Mouse (Mus musculus) midbrain, postnatal 0 days (tissue): Measurements from ENCODE around the gene Galnt12. TPM values are rescaled to one million over a fixed set of nuclear protein-coding genes. Genes with fewer than 3 reads are reported as not detected.
A peak's percentile ranks its signal among the peaks of the same experiment; 100 is the strongest.

Source experiments
- ATAC-seq: fragments of 200-750 bp; cut with Nextera tagmentation; 2 replicates; pipeline ENCODE4 v1.8.0; 2017; ENCODE audit warnings: moderate number of reproducible peaks, mild to moderate bottlenecking, moderate TSS enrichment, moderate library complexity; ENCODE audit not compliant: low FRiP score
- DNase-seq: peaks from one replicate; pipeline ENCODE4 v3.0.0-alpha.2; 2015; ENCODE audit warnings: low spot score
- H3K27ac ChIP-seq: fragments of 300-500 bp; sonication (generic); 2 replicates; pipeline ENCODE4 v1.5.1; 2014; ENCODE audit warnings: low read depth, mild to moderate bottlenecking, low read length, mixed read lengths
- H3K27me3 ChIP-seq: fragments of 300-500 bp; sonication (generic); 2 replicates; pipeline ENCODE4 v1.6.1; 2014; ENCODE audit warnings: low read length, control low read depth, mixed read lengths; ENCODE audit not compliant: insufficient read depth
- H3K36me3 ChIP-seq: fragments of 300-500 bp; sonication (generic); 2 replicates; pipeline ENCODE4 v1.6.1; 2014; ENCODE audit warnings: low read length, control low read depth, mixed read lengths; ENCODE audit not compliant: insufficient read depth
- H3K4me1 ChIP-seq: fragments of 300-500 bp; sonication (generic); 2 replicates; pipeline ENCODE4 v1.6.1; 2014; ENCODE audit warnings: mild to moderate bottlenecking, control low read depth, antibody characterized with exemption, low read length, mixed read lengths; ENCODE audit not compliant: insufficient read depth
- H3K4me2 ChIP-seq: fragments of 300-500 bp; sonication (generic); 2 replicates; pipeline ENCODE4 v1.6.1; 2014; ENCODE audit warnings: low read depth, mild to moderate bottlenecking, low read length, mixed read lengths; ENCODE audit not compliant: poor library complexity, severe bottlenecking
- H3K4me3 ChIP-seq: fragments of 300-500 bp; sonication (generic); 2 replicates; pipeline ENCODE4 v1.5.1; 2014; ENCODE audit warnings: low read depth, mild to moderate bottlenecking, low read length, moderate library complexity
- H3K9ac ChIP-seq: fragments of 300-500 bp; sonication (generic); replicated peaks from 2 replicates; pipeline ENCODE4 v1.6.1; 2014; ENCODE audit warnings: mild to moderate bottlenecking, low read length, moderate library complexity, mixed read lengths; ENCODE audit not compliant: poor library complexity, severe bottlenecking
- H3K9me3 ChIP-seq: fragments of 300-500 bp; sonication (generic); 2 replicates; pipeline ENCODE4 v1.6.1; 2016; ENCODE audit warnings: low read length, control low read depth
- CTCF ChIP-seq: IDR thresholded peaks from 2 replicates; pipeline ENCODE4 v1.5.1; 2016; ENCODE audit warnings: antibody characterized with exemption, mild to moderate bottlenecking
- WGBS: fragments of 180-500 bp; shearing (Covaris S2); extraction: QIAGEN DNeasy Blood & Tissue Kit; methylation state at CpG from one replicate; pipeline ENCODE4 v1.1.7; 2014; 5-methylcytosine and 5-hydroxymethylcytosine counted together
- polyA plus RNA-seq: library from polyadenylated mRNA; unstranded; fragments of >200 nt; fragmentation: Nextera tagmentation; extraction: Ambion mirVana; gene quantifications from 2 replicates; pipeline ENCODE4 v1.2.1, GENCODE M21; 2015
- total RNA-seq: library from RNA; depleted of rRNA; stranded (reverse); fragments of >200 nt; gene quantifications from 2 replicates; pipeline ENCODE4 v1.2.3, GENCODE M21; 2014

The Galnt12 gene
- total and polyA plus RNA-seq, 2 experiments from 2014 or later = 0.82 to 1.1 TPM

- 0 out of 2 replicates have a peak, but pooled peaks cover 4% of the 10 kb centered on the region for H3K4me1 ChIP-seq
- ATAC-seq (no peak), DNase-seq (peak; percentile 13)
- H3K4me3 ChIP-seq = no peak overlapping the region
- no peak overlapping the region for H3K27ac ChIP-seq
- no peaks in the 10 kb centered on the region for H3K9me3 ChIP-seq
- H3K4me2 ChIP-seq = no peak overlapping the region
- no peak for TF ChIP-seq CTCF
- 43% methylated on average over 9 of the region's 9 CpGs for WGBS
- no peaks in the 10 kb centered on the region for H3K27me3 ChIP-seq
- no peaks in the 10 kb centered on the region for H3K36me3 ChIP-seq
- H3K9ac ChIP-seq = no peak overlapping the region
Observed at GRCm38 (mm10) chr4:47138967-47139777, 47.5 kb downstream of the Galnt12 start.

DNA sequence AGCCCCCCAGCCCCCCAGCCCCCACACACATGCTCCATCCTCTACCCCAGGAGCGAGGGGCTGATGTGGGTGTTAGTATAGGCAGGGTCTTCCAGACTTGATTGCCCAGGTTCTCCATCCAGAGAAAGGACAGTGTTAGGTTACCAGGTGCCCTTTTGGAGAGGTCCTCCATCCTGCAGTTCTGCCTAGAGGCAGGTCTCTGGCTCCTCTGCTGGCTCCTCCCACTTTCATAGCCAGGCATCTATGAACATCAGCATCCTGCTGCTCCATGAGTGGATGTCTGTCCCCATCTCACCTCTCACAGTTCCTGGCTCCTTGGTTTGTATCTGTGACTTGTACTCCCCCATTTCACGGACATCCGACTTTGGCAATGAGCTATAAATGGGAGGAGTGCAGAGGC is 48.6 kb downstream of the Galnt12 start:
- TF ChIP-seq CTCF = no peak
- Histone ChIP-seq H3K27ac (no peak overlapping the region), H3K4me2 (no peak overlapping the region), H3K9me3 (no peaks in the 10 kb centered on the region), H3K36me3 (no peaks in the 10 kb centered on the region), H3K27me3 (no peaks in the 10 kb centered on the region), H3K9ac (no peak overlapping the region), H3K4me1 (0 out of 2 replicates have a peak, but pooled peaks cover 4% of the 10 kb centered on the region), H3K4me3 (no peak overlapping the region)
- DNase-seq = no peak
- WGBS = 88% methylated on average over 3 of the region's 3 CpGs
- ATAC-seq = no peak

- ATAC-seq (0 out of 2 replicates have a peak, but pooled peaks have one; percentile 13), DNase-seq (no peak)
- WGBS = 44% methylated on average over 10 of the region's 10 CpGs
Observed at GRCm38 (mm10) chr4:47141444-47142154, 49.9 kb downstream of the Galnt12 start.

DNA sequence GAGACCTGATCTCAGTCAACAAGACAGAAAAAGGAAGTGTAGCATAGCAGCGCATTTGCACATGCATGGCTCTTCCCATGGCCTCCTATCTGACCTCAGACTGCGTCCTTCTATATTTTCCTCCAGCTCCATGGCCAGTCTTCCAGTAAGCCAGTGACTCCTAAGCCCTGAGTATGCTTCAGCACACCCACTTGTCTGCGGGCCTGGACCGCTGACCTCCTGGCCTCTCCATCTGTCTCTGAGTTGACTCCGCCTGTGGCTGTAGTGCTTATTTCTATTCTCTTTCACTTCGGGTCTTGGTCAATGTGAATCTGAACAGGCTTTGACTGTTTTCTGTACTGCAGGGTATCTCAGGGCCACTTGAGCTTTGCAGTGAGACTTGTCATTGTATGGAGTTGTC is 52.1 kb downstream of the Galnt12 start:
- H3K9ac ChIP-seq = no peak overlapping the region
- 80% methylated on average over 6 of the region's 6 CpGs for WGBS
- no peak for TF ChIP-seq CTCF
- no peaks in the 10 kb centered on the region for H3K27me3 ChIP-seq
- H3K4me3 ChIP-seq = no peak overlapping the region
- H3K27ac ChIP-seq = no peak overlapping the region
- H3K9me3 ChIP-seq = no peaks in the 10 kb centered on the region
- no peak for ATAC-seq
- H3K36me3 ChIP-seq = no peaks in the 10 kb centered on the region
- H3K4me1 ChIP-seq = 0 out of 2 replicates have a peak, but pooled peaks cover 4% of the 10 kb centered on the region
- no peak overlapping the region for H3K4me2 ChIP-seq
- no peak for DNase-seq

More at GRCm38 (mm10) chr4:47141444-47142154, 49.9 kb downstream of the Galnt12 start:
- H3K9me3 ChIP-seq = no peaks in the 10 kb centered on the region
- no peaks in the 10 kb centered on the region for H3K36me3 ChIP-seq
- no peak for TF ChIP-seq CTCF
- H3K27me3 ChIP-seq = no peaks in the 10 kb centered on the region
- H3K4me3 ChIP-seq = no peak overlapping the region
- H3K9ac ChIP-seq = no peak overlapping the region
- no peak overlapping the region for H3K4me2 ChIP-seq
- H3K27ac ChIP-seq = no peak overlapping the region
- H3K4me1 ChIP-seq = 0 out of 2 replicates have a peak, but pooled peaks cover 4% of the 10 kb centered on the region

DNA sequence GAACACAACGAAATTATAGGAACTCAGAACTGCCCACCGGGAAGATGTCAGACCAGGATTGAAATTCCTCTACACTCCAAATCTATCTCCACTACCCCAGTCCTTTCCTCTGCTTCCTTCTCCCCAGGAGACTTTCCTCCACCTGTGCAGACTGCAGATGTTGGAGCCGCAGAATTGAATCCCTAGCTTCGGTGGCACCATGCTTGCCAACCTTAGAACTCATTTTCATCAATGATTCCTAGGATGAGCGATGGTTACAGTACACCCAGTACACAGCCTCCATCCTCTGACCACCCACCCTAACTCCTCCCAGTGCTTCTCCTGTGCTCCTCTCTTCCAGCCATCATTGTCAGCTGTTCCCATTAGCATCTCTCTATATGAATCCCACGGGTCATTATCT is 53.6 kb downstream of the Galnt12 start:
- no peak for DNase-seq
- ATAC-seq = no peak
- H3K9me3 ChIP-seq = no peaks in the 10 kb centered on the region
- no peak overlapping the region for H3K4me2 ChIP-seq
- 0 out of 2 replicates have a peak, but pooled peaks cover 4% of the 10 kb centered on the region for H3K4me1 ChIP-seq
- H3K36me3 ChIP-seq = no peaks in the 10 kb centered on the region
- H3K9ac ChIP-seq = no peak overlapping the region
- no peak for TF ChIP-seq CTCF
- WGBS = 89% methylated on average over 6 of the region's 6 CpGs
- no peaks in the 10 kb centered on the region for H3K27me3 ChIP-seq
- no peak overlapping the region for H3K4me3 ChIP-seq
- no peak overlapping the region for H3K27ac ChIP-seq

- Histone ChIP-seq H3K9me3 (no peaks in the 10 kb centered on the region), H3K36me3 (no peaks in the 10 kb centered on the region), H3K4me3 (no peak overlapping the region), H3K9ac (no peak overlapping the region), H3K4me2 (no peak overlapping the region), H3K27ac (no peak overlapping the region), H3K27me3 (no peaks in the 10 kb centered on the region), H3K4me1 (0 out of 2 replicates have a peak, but pooled peaks cover 4% of the 10 kb centered on the region)
- ATAC-seq (no peak), DNase-seq (no peak)
- 89% methylated on average over 4 of the region's 4 CpGs for WGBS
- no peak for TF ChIP-seq CTCF
Observed at GRCm38 (mm10) chr4:47146561-47146960, 54.9 kb downstream of the Galnt12 start.
